Mouse (Mus musculus): ENCODE measurements around the gene Parp2.

DNA sequence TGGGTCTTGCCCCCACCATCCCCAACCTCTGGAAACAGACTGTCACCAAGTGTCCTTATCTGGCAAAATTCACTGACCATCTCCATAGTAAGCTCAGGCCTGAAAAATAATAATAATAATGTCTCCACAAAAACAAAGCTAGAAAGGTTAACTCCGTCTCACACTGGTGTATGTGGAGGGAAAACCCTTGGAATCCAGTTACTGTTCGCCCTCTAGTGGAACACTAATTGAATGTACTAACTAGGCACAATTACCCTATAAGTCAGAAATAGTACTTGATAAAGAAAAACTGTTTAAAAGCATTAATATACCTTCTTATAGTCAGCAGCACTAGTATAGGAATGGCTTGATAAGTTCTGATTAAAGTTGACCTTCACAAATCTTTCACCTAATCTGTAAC lies 19.5 kb upstream of the Parp2 start:
- TF ChIP-seq CTCF (IDR thresholded peaks at IDR 0.05; ENCODE audit: low read depth) (peak; percentile 60), EP300 (IDR thresholded peaks at IDR 0.05; ENCODE audit: low read depth) (no peak)

Data from liver, postnatal 0 days (tissue).